Mouse (Mus musculus) limb, embryonic 12.5 days (tissue): ENCODE measurements around the gene Frem2. TPM values are rescaled to one million over a fixed set of nuclear protein-coding genes. Genes with fewer than 3 reads are reported as not detected.
A peak's percentile ranks its signal among the peaks of the same experiment; 100 is the strongest.

Experiments used
- ATAC-seq: fragments of 200-750 bp; cut with Nextera tagmentation; 2 replicates; pipeline ENCODE4 v1.8.0; 2017; ENCODE audit warnings: low read depth, moderate TSS enrichment; ENCODE audit not compliant: insufficient number of reproducible peaks, insufficient read depth, low FRiP score, low TSS enrichment
- H3K27ac ChIP-seq: fragments of 300-500 bp; sonication (generic); 2 replicates; pipeline ENCODE4 v1.5.1; 2016; ENCODE audit warnings: mild to moderate bottlenecking, moderate library complexity
- H3K27me3 ChIP-seq: fragments of 300-500 bp; sonication (generic); 2 replicates; pipeline ENCODE4 v1.6.1; 2016; ENCODE audit warnings: mild to moderate bottlenecking, moderate library complexity
- H3K36me3 ChIP-seq: fragments of 300-500 bp; sonication (generic); 2 replicates; pipeline ENCODE4 v1.6.1; 2016; ENCODE audit warnings: mild to moderate bottlenecking, moderate library complexity
- H3K4me1 ChIP-seq: fragments of 300-500 bp; sonication (generic); replicated peaks from 2 replicates; pipeline ENCODE4 v1.6.1; 2016
- H3K4me2 ChIP-seq: fragments of 300-500 bp; sonication (generic); 2 replicates; pipeline ENCODE4 v1.6.1; 2016; ENCODE audit warnings: mild to moderate bottlenecking, moderate library complexity
- H3K4me3 ChIP-seq: fragments of 300-500 bp; sonication (generic); replicated peaks from 2 replicates; pipeline ENCODE4 v1.5.1; 2016; ENCODE audit warnings: mild to moderate bottlenecking
- H3K9ac ChIP-seq: fragments of 300-500 bp; sonication (generic); replicated peaks from 2 replicates; pipeline ENCODE4 v1.6.1; 2016; ENCODE audit warnings: mild to moderate bottlenecking, moderate library complexity
- H3K9me3 ChIP-seq: fragments of 300-500 bp; sonication (generic); 2 replicates; pipeline ENCODE4 v1.6.1; 2016; ENCODE audit warnings: mild to moderate bottlenecking, moderate library complexity
- WGBS: fragments of 180-500 bp; shearing (Covaris S2); methylation state at CpG from one replicate; pipeline ENCODE4 v1.1.7; 2016; 5-methylcytosine and 5-hydroxymethylcytosine counted together
- polyA plus RNA-seq: library from polyadenylated mRNA; unstranded; fragments of >200 nt; fragmentation: Nextera tagmentation; extraction: Ambion mirVana; gene quantifications from 2 replicates; pipeline ENCODE4 v1.2.1, GENCODE M21; 2016

The Frem2 gene
- polyA plus RNA-seq: 7.4 and 7.6 TPM in 2 replicates

DNA sequence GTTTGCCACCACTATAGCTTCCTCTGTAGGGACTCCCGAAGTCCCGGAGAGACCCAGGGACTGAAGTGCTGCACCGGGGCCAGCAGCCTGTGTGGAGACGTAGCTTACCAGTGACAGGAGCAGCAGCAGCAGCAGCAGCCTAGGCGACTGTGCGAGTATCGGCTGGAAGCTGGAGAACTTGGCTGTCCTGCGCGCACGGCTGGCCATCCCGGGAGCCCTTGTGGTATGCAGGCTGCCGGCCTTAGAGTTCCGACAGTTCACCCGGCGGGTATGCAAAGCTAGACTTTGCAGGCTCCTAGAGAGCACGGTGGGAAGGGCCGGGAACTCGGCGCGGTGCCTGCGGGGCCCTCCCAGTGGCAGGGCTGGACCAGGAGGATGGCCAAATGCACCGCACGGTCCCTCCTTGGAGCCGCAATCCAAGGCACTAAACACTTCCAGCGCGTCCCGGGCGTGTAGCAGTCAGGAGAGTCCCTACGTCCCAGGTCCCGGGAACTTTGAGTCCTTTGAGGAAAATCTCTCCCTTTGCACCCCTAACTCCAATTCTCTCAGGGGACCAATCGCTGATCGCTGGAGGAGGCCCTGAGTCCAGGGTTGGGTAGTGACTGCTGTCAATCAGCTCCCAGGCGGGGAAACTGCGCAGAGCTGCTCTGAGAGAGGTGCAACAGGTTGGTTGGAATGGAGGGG, at the start of gene Frem2:
Gene Frem2, minus strand, starts transcription at position 478 of the 684 bp plus-strand sequence.
- Histone ChIP-seq H3K4me3 (peak within 1 kb of the TSS; percentile 60), H3K27ac (0 out of 2 replicates have a peak within 1 kb of the TSS, but pooled peaks have one; percentile 8), H3K36me3 (peaks cover 17% of the 10 kb centered on the region; the same call in 1 of the 2 replicates), H3K4me2 (peak within 1 kb of the TSS; percentile 100), H3K9ac (peak within 1 kb of the TSS; percentile 56), H3K9me3 (peaks cover 25% of the 10 kb centered on the region), H3K4me1 (peaks cover 17% of the 10 kb centered on the region), H3K27me3 (peaks cover 35% of the 10 kb centered on the region)
- ATAC-seq: peak; percentile 91
- WGBS: under 1% methylated on average over 34 of the region's 34 CpGs

DNA sequence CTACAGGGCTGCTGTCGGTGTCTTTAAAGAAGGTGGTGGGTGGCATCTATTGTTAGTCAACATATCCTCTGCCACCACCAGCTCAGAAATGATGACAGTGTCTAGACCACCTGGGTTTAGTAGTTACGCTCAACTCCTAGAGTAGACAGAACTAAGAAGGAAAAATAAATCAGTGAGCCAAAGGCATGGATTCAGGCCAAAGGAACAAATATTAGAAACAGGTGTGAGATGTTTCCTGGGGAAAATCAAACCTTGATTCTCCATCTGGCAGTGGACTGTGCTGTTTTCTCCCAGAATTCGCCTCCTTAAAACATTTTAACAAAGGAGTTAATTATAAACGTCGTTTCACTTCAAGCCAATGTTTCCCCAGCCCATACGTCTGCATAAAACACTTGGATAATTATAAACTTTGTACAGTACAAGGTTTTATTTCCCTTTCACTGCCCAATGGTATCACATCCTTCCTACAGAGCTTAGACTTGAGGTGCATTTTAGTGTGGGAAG, 48.9 kb upstream of the Frem2 start:
- peaks cover 12% of the 10 kb centered on the region for H3K4me1 ChIP-seq
- WGBS: 17% methylated on average over 6 of the region's 6 CpGs
- H3K36me3 ChIP-seq: no peaks in the 10 kb centered on the region
- H3K27me3 ChIP-seq: no peaks in the 10 kb centered on the region
- no peak overlapping the region; the same call in 1 of the 2 replicates for H3K4me2 ChIP-seq
- no peak overlapping the region for H3K9ac ChIP-seq
- peak overlapping the region; percentile 50; the same call in 1 of the 2 replicates for H3K27ac ChIP-seq
- ATAC-seq: peak; percentile 37; the same call in 1 of the 2 replicates
- H3K9me3 ChIP-seq: no peaks in the 10 kb centered on the region
- no peak overlapping the region for H3K4me3 ChIP-seq

DNA sequence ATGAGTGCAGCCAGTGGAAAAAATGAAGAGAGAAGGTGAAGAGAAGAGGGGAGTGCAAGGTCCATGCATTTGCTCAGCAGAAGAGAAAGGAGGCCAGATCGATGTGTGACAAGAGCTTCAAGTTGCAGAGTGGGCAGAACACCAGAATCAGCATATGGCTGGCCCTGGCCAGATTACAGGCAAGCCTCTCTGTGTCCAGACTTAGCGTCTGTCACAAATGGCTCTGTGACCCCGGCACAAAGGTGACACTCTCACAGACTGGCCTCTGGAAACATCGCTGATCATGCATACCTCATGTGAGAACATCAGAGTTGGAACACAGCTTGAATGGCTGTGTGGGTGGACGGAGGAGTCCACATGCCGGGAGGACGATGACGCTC, 46.0 kb upstream of the Frem2 start:
- no peaks in the 10 kb centered on the region for H3K9me3 ChIP-seq
- H3K27me3 ChIP-seq: no peaks in the 10 kb centered on the region
- H3K27ac ChIP-seq: peak overlapping the region; percentile 12; the same call in 1 of the 2 replicates
- no peak overlapping the region for H3K4me3 ChIP-seq
- whole genome bisulfite sequencing: 75% methylated on average over 8 of the region's 8 CpGs
- ATAC-seq: no peak
- H3K4me2 ChIP-seq: no peak overlapping the region
- H3K36me3 ChIP-seq: no peaks in the 10 kb centered on the region
- peaks cover 12% of the 10 kb centered on the region for H3K4me1 ChIP-seq
- H3K9ac ChIP-seq: no peak overlapping the region

- Histone ChIP-seq H3K27me3 (no peaks in the 10 kb centered on the region), H3K4me1 (peaks cover 12% of the 10 kb centered on the region), H3K4me2 (no peak overlapping the region), H3K27ac (0 out of 2 replicates have a peak overlapping the region, but pooled peaks have one; percentile 12), H3K9ac (no peak overlapping the region), H3K9me3 (no peaks in the 10 kb centered on the region), H3K4me3 (no peak overlapping the region), H3K36me3 (no peaks in the 10 kb centered on the region)
- no peak for ATAC-seq
- 70% methylated on average over 9 of the region's 9 CpGs for WGBS
Measured at GRCm38 (mm10) chr3:53702421-53703125, 45.4 kb upstream of the Frem2 start.

GRCm38 (mm10) chr3:53701940-53702339, 44.8 kb upstream of the Frem2 start:
- H3K27me3 ChIP-seq: no peaks in the 10 kb centered on the region
- no peak overlapping the region for H3K4me2 ChIP-seq
- WGBS: 44% methylated on average over 1 of the region's 1 CpGs
- no peak for ATAC-seq
- no peak overlapping the region for H3K4me3 ChIP-seq
- no peak overlapping the region for H3K9ac ChIP-seq
- H3K27ac ChIP-seq: no peak overlapping the region
- H3K4me1 ChIP-seq: peaks cover 12% of the 10 kb centered on the region
- H3K9me3 ChIP-seq: no peaks in the 10 kb centered on the region
- no peaks in the 10 kb centered on the region for H3K36me3 ChIP-seq

GRCm38 (mm10) chr3:53687776-53688175, 30.6 kb upstream of the Frem2 start:
- ATAC-seq: no peak
- no peak overlapping the region for H3K4me2 ChIP-seq
- WGBS: 83% methylated on average over 6 of the region's 6 CpGs
- no peak overlapping the region for H3K4me3 ChIP-seq
- H3K4me1 ChIP-seq: no peaks in the 10 kb centered on the region
- no peaks in the 10 kb centered on the region for H3K27me3 ChIP-seq
- H3K9ac ChIP-seq: no peak overlapping the region
- no peaks in the 10 kb centered on the region for H3K9me3 ChIP-seq
- H3K27ac ChIP-seq: no peak overlapping the region
- no peaks in the 10 kb centered on the region for H3K36me3 ChIP-seq

- Histone ChIP-seq H3K9ac (no peak overlapping the region), H3K4me1 (no peaks in the 10 kb centered on the region), H3K27me3 (no peaks in the 10 kb centered on the region), H3K4me2 (no peak overlapping the region), H3K27ac (no peak overlapping the region), H3K9me3 (no peaks in the 10 kb centered on the region), H3K4me3 (no peak overlapping the region), H3K36me3 (no peaks in the 10 kb centered on the region)
- 93% methylated on average over 2 of the region's 2 CpGs for WGBS
- ATAC-seq: no peak
Measured at GRCm38 (mm10) chr3:53682244-53682643, 25.1 kb upstream of the Frem2 start.

DNA sequence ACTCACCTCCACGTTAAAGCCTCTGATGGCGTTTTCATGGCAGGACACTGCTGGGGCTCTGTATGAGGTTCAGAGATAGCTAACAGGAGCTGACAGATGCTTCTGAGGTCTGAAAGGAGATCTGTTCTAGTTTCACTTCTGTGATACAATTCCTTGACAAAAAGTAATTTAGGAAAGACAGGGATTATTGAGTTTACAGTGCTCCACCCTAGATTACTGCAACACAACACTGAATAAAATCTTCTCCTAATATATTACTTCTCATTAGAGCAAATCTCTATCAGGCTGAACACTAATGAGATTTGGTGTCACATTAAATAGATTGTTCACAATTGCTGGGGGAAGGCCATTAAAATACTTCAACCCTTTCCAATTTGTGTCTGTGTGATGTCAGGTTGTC, 23.7 kb upstream of the Frem2 start:
- Histone ChIP-seq H3K27me3 (no peaks in the 10 kb centered on the region), H3K9me3 (no peaks in the 10 kb centered on the region), H3K4me2 (no peak overlapping the region), H3K27ac (no peak overlapping the region), H3K4me1 (no peaks in the 10 kb centered on the region), H3K4me3 (no peak overlapping the region), H3K36me3 (no peaks in the 10 kb centered on the region), H3K9ac (no peak overlapping the region)
- ATAC-seq: no peak
- WGBS: 38% methylated on average over 2 of the region's 2 CpGs

GRCm38 (mm10) chr3:53674225-53674624, 17.1 kb upstream of the Frem2 start:
- no peaks in the 10 kb centered on the region for H3K9me3 ChIP-seq
- H3K27me3 ChIP-seq: no peaks in the 10 kb centered on the region
- ATAC-seq: no peak
- H3K9ac ChIP-seq: no peak overlapping the region
- H3K27ac ChIP-seq: no peak overlapping the region
- 0 out of 2 replicates have a peak, but pooled peaks cover 3% of the 10 kb centered on the region for H3K4me1 ChIP-seq
- WGBS: 53% methylated on average over 1 of the region's 1 CpGs
- no peak overlapping the region for H3K4me3 ChIP-seq
- H3K4me2 ChIP-seq: no peak overlapping the region
- H3K36me3 ChIP-seq: no peaks in the 10 kb centered on the region

DNA sequence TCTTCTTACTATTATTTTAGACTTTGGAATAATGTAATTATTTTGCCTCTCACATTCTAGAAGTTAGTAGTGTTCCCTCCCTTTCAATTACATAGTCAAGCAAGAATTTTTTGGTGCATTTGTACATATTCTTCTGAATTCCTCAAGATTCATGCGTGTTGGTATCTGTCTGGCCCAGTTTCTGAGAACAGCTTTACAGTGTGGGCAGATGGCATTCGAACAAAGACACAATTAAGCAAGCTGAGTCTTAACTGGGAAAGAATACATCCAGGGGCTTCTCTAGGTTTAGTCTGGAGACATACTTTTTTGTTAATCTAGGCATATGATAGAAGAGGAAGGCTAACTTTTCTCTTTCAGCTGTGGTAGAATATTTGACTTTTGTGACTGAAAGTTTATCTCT, 12.6 kb upstream of the Frem2 start:
- WGBS: 85% methylated on average over 2 of the region's 2 CpGs
- Histone ChIP-seq H3K27me3 (no peaks in the 10 kb centered on the region), H3K9me3 (no peaks in the 10 kb centered on the region), H3K9ac (no peak overlapping the region), H3K27ac (no peak overlapping the region), H3K36me3 (no peaks in the 10 kb centered on the region), H3K4me2 (no peak overlapping the region), H3K4me3 (no peak overlapping the region), H3K4me1 (0 out of 2 replicates have a peak, but pooled peaks cover 3% of the 10 kb centered on the region)
- ATAC-seq: no peak

- ATAC-seq: no peak
- peaks cover 17% of the 10 kb centered on the region for H3K4me1 ChIP-seq
- WGBS: 0% methylated on average over 21 of the region's 21 CpGs
- H3K9ac ChIP-seq: peak overlapping the region; percentile 42; the same call in 1 of the 2 replicates
- peak overlapping the region; percentile 60 for H3K4me3 ChIP-seq
- H3K27ac ChIP-seq: no peak overlapping the region
- peak overlapping the region; percentile 100 for H3K4me2 ChIP-seq
- peaks cover 35% of the 10 kb centered on the region for H3K27me3 ChIP-seq
- H3K9me3 ChIP-seq: peaks cover 22% of the 10 kb centered on the region
- H3K36me3 ChIP-seq: peaks cover 17% of the 10 kb centered on the region; the same call in 1 of the 2 replicates
Measured at GRCm38 (mm10) chr3:53657744-53658534, 784 bp upstream of the Frem2 start.
